Mouse (Mus musculus) brain, embryonic 14.5 days (tissue): ENCODE results near the gene Rftn1. TPM values are rescaled to one million over a fixed set of nuclear protein-coding genes. Genes with fewer than 3 reads are reported as not detected.
A peak's percentile ranks its signal among the peaks of the same experiment; 100 is the strongest.

Source experiments
- DNase-seq: peaks from one replicate; pipeline ENCODE4 v3.0.0-alpha.2; 2011; ENCODE audit warnings: low read depth
- CTCF ChIP-seq: fragments of 200-500 bp; IDR thresholded peaks from 2 replicates; pipeline ENCODE4 v1.5.1; 2012; ENCODE audit warnings: inconsistent platforms, mild to moderate bottlenecking, moderate library complexity, borderline replicate concordance; ENCODE audit not compliant: insufficient read depth, insufficient read length; ENCODE audit errors: extremely low read depth
- POLR2A ChIP-seq: fragments of 200-500 bp; IDR thresholded peaks from 2 replicates; pipeline ENCODE4 v1.6.1; 2012; ENCODE audit warnings: mild to moderate bottlenecking, inconsistent platforms, borderline replicate concordance; ENCODE audit not compliant: poor library complexity, insufficient read depth, insufficient read length, severe bottlenecking; ENCODE audit errors: extremely low read depth
- polyA plus RNA-seq: library from polyadenylated mRNA; depleted of rRNA; stranded (reverse); fragments of >200 nt; gene quantifications from 2 replicates; pipeline ENCODE4 v1.2.3, GENCODE M21; 2012

Rftn1 gene
- polyA plus RNA-seq, 1 experiment = 17.7 TPM

DNA sequence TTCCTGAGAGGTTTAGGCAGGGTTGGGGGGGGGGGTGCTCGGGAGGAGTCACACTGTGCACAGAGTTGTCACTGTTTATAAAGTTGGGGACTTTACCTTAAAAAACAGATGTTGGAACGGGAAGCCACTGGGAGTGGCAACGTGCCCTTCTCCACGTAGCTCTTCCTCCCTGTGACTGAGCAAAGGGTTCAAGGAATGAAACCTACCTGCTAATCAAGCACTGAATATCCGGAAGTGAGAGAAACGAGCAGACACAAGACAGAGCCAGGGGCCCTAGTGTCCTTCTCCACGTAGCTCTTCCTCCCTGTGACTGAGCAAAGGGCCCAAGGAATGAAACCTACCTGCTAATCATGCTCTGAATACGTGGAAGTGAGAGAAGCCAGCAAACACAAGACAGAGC lies 47.9 kb downstream of the Rftn1 start:
- TF ChIP-seq CTCF (no peak), POLR2A (no peak)

DNA sequence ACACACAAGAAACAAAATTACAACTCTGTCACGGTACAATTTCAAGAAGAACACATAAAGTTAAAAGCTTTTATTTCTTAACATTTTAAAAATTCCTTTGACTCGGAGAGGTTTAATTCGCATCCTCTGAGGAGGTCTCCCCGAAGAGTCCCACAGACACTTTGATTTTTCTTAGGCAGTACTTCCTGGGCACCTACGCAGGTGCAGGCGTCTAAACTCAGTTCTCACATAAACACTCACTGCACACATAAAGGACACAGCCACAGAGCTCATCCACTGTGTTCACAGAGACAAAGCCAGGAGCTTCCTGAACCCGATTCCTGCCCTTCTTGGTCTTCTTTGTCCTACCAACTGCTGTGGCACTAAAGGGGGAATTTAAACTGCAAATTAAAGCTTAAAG lies 48.3 kb downstream of the Rftn1 start:
- TF ChIP-seq CTCF (no peak), POLR2A (no peak)
- no peak for DNase-seq

More for the DNA sequence above, 47.9 kb downstream of the Rftn1 start:
- no peak for DNase-seq

DNA sequence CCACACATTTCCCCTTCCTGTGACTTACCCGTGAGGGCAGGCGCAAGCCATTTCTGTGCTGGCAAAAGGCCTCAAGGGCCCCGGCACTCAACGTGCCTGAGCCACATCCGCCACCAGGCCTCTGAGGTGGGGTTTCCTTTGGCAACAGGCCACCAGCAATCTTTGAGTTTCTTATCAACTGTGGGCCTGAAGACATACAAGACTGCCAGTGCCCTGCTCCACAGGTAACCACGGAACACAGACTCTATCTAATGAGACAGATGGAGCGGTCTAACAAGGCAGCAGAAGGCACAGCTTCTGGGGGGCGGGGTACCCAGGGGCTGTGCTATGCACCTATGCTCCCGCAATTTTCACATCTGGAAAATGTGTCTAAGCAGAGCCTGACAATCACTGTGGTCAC lies 54.4 kb downstream of the Rftn1 start:
- TF ChIP-seq POLR2A (no peak), CTCF (no peak)
- peak; percentile 20 for DNase-seq

DNA sequence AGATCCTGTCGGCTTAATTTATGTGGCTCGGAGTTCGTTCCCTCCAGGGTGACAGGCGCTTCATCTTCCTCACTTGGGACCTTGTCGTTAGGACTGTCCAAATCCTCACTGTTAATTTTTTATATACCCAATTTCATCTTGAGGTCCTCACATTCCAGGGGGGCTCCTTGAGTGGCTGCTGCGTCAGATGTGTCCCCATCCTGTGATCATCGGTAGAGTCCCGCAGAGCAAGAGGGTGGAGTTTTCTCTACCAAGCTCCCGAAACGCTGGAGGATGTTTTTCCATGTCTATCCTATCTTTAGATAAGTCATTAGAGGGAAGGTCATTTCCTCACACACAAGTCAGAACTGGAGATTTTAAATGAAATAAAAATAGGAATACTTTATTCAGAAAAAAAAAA lies 55.0 kb downstream of the Rftn1 start:
- DNase-seq = no peak
- TF ChIP-seq CTCF = no peak
- TF ChIP-seq POLR2A = no peak

DNA sequence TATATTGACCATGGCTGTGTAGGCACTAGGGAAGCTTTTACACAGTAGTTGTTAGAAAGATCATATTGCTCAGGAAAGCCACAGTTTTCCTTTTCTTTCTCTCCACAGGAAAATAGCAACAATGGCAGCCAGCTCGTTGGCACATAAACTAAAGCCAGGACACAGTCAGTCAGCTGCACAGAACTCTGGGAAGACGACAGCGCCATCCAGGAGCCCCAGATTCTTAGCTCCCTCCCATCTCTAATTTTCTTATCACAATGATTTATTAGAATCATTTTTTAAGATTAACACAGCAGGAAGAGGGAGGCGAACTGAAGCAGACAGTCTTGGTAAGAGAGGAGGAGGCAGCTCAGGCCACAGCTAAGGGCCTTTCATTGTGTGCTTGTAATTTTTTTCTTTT lies 58.8 kb downstream of the Rftn1 start:
- TF ChIP-seq POLR2A (no peak), CTCF (no peak)
- peak; percentile 19 for DNase-seq

DNA sequence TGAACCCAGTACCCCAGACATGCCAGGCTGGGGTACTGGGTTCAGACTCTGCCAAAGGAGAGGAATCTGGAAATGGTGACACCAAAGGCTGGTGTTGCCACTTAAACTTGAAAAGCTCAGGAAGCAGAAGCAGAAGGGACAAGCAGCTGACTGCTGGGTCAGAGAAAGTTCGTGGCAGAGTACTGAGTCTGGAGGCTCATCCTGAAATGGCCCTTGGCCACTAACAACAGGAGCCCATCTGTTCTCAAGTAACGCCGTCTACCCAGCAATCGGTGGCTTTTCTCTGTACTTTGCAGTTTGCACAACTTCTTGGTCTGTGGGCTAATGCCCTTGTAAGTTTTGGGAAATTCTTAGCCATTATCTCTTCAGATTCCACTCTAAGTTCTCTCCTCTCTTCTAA lies 60.1 kb downstream of the Rftn1 start:
- no peak for DNase-seq
- TF ChIP-seq CTCF (no peak), POLR2A (no peak)

DNA sequence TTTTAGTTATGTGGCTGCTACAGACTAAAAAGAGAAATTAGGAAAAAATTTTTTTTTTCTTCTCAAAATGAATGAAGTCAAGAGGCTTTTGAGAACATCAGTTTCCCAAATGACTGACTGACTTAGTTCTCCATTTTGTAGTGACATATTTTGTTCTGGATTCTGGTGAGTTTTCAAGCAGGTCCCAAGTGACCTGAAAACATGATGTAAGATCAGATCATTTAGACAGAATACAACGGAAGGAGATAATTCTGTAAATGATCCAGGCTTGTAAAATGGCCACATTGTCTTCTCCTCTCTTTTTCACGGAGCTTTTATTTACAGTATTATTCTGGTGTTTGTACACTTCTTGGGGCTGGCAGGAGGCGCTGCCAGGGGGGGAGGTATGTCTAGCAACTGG lies 62.1 kb downstream of the Rftn1 start:
- TF ChIP-seq CTCF (no peak), POLR2A (no peak)
- no peak for DNase-seq

DNA sequence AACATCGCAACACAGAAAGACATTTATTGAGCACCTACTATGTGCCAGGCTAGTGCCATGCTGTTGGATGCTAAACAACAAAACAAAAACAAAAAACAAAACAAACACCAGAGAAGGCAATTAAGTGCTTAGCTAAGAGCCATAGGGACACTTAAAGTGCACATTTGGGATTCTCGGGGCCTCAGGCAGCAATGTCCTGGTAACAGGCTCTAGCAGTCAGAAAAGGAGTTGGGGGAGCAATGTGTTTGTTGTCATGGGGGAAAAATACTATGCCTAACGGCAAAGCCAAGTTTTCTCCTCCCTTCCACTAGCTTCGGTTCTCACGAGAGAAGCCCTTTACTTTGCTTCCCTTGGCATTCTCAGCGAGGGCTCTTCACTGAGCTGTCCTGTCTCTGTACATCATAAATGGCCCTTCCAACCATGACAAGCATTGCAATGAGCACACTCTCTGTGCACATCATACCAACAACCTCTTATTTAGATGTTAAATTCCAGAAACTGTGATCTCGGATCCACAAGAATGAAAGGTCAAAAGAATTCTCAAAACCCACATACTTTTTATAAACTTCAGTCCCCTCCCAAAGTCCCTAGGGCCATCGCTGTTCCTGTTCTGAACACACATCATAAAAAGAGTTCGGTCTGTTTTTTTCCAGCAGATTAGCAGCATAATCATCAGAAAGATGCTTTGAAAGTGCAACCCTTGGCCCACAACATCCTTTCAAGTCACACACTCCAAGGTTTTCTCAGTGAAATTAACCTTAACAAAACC lies 63.2 kb downstream of the Rftn1 start:
- TF ChIP-seq POLR2A (no peak), CTCF (no peak)
- peak; percentile 19 for DNase-seq

DNA sequence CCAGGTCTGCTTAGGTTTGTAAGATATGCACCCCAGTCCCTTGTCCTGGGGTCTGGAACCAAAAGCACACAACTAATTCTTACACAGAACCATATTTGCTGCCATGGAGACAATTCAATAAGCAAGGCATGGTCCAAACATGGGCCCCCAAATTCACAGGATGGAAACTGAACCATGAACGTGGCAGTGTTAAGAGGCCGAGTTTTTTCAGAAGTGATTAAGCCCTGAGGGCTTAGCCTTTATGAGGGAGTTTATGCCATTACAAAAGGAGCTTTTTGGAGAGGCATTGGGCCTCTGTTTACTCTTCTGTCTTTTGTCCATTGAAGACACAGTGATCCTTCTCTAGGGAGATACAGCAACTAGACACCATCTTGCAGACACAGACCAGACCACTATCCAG lies 63.9 kb downstream of the Rftn1 start:
- no peak for DNase-seq
- TF ChIP-seq POLR2A (no peak), CTCF (no peak)

DNA sequence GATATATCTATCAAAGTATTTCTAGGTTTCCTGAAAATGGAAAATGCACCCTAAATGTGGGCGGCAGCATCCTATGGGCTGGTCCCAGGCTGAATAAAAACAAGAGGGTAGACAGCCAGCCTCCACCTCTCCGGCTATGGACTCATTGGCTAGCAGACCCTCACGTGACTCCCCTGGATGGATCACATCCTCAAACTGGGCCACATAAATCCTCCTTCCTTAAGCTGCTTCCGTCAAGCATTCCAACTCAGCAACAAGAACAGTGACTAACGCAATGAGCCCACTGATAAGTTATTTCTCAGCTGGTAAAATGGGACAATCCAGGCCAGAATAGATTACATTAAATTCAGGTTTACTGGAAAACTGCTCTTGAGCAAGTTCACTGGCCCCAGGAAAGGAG lies 64.6 kb downstream of the Rftn1 start:
- DNase-seq = no peak
- no peak for TF ChIP-seq POLR2A
- no peak for TF ChIP-seq CTCF

DNA sequence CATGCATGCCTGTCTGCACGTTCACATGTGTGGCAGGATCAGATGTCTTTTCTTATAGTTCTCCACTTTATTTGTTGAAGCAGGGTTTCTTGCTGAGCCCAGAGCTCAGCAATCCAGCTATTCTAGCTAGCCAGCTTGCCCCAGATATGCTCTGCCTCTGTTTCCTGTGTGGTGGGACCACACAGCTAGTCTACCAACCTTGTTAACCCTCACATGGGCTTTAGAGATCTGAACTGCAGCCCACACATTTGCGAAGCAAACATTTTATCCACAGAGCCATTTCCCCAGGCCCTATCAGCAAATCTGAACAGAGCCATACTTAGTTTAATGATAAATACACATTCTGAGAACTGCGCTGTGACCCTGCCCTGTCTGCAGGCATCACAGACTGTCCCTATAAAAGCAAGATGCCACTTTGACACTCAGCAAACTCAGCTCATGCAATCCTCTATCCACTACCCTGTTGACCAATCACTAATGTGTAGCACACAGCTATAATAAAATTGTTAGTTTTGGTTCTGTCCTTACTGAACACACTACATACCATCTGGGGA lies 65.2 kb downstream of the Rftn1 start:
- TF ChIP-seq POLR2A (no peak), CTCF (no peak)

DNA sequence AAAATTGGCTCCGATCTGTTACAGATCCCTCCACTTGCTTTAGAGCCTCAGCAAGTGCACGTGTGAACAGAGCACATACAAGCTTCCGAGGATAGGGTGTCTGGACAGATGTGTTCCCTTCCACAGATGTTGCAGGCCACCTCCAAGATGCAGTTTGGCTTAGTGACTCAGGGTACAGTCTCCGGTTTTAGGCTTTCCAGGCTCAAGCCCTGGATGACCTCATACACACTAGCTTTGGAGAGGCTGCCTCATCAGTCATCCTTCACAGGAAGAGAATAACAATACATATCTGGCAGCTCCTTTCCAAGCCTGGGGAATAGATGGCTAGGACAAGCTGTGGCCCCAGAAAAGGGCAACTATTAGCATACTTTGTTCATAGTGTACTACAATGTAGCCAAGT lies 65.8 kb downstream of the Rftn1 start:
- no peak for TF ChIP-seq CTCF
- DNase-seq = no peak

More for the DNA sequence above, 65.2 kb downstream of the Rftn1 start:
- DNase-seq = no peak
